Mouse (Mus musculus): ENCODE results near the gene Zeb2.

Zeb2 gene

GRCm38 (mm10) chr2:45094371-45094967 is 22.7 kb downstream of the Zeb2 start:
- DNase-seq: no peak

DNA sequence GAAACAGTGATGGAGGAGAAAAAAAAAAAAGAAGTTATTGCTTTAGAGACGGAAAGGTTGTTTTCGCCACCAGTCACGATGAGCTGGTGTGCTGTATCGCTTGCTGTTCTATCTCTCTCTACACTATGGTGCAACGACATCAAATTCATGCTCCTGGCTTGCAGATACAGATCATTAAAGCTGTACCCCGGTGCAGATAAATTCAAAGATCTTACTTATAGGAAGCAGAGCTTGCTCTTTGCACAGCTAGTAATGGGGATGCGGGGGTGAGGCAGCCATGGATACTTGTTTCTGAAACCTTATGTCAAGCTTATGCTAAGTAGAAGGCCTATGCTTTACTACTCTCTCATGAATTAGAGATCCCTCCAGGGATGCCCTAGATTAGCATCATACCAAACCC is 23.7 kb downstream of the Zeb2 start:
- DNase-seq: no peak

DNA sequence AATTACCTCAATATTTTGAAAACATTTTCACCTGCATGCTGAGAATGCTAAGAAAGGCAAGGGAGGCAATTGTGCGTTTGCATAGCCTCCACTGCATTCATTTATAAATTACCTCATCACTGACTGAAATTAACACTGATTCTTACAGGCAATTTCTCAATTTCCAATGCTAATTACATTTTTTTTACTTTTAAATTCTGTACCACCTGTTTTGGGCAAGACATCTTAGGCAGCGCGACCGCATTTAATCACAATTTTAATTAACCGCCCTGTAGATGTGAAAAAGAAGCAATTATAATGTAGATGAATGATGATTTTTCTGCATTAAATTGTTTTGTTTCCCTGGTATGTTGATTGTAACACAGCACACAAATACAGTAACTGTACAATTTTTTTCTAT is 24.5 kb downstream of the Zeb2 start:
- DNase-seq: no peak

GRCm38 (mm10) chr2:45090529-45091297 is 26.5 kb downstream of the Zeb2 start:
- DNase-seq: no peak

DNA sequence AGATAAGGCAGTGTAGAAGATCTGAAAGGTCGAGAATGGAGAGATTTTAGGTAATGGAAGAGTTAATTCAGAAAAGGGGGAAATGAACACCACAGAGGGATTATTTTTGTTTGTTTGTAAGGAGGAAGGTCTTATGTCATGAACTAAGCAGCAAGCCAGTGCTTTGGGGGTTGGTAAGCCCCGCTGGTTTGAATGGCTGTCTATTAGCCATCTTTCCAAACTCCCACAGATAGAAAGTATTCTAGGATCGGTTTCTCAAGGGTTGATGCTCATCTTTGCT is 28.0 kb downstream of the Zeb2 start:
- no peak for DNase-seq

GRCm38 (mm10) chr2:45088435-45089250 is 28.6 kb downstream of the Zeb2 start:
- no peak for DNase-seq

- no peak for DNase-seq
These were observed 30.0 kb downstream of the Zeb2 start for GRCm38 (mm10) chr2:45087208-45087607.

- DNase-seq: no peak
These were observed 31.5 kb downstream of the Zeb2 start for GRCm38 (mm10) chr2:45085653-45086052.

- no peak for DNase-seq
These were observed 34.2 kb downstream of the Zeb2 start for GRCm38 (mm10) chr2:45083042-45083441.

- DNase-seq: no peak
These were observed 35.6 kb downstream of the Zeb2 start for GRCm38 (mm10) chr2:45081559-45081958.

- DNase-seq: no peak
These were observed 39.2 kb downstream of the Zeb2 start for GRCm38 (mm10) chr2:45077938-45078487.

DNA sequence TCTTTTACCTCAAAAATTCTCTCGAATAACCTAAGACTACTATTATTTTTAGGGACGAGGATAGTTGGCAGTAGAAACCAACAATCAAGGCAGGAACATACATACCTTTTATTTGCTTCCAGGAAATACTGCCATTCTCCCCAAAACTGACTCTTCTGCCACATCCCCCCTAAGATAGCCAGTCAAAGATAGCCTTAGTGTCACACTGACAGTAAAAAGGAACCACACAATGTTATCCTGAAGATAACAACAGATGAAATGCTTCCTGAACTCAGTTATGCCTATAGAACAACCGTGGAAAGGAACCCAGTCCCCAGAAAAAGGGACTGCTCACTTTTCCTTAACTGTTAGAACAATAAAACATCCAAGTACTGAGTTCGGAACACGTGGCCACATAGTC is 39.8 kb downstream of the Zeb2 start:
- no peak for DNase-seq

GRCm38 (mm10) chr2:45073025-45073424 is 44.2 kb downstream of the Zeb2 start:
- DNase-seq: no peak

GRCm38 (mm10) chr2:45071296-45071695 is 45.9 kb downstream of the Zeb2 start:
- no peak for DNase-seq

- no peak for DNase-seq
These were observed 46.5 kb downstream of the Zeb2 start for GRCm38 (mm10) chr2:45070612-45071276.

DNA sequence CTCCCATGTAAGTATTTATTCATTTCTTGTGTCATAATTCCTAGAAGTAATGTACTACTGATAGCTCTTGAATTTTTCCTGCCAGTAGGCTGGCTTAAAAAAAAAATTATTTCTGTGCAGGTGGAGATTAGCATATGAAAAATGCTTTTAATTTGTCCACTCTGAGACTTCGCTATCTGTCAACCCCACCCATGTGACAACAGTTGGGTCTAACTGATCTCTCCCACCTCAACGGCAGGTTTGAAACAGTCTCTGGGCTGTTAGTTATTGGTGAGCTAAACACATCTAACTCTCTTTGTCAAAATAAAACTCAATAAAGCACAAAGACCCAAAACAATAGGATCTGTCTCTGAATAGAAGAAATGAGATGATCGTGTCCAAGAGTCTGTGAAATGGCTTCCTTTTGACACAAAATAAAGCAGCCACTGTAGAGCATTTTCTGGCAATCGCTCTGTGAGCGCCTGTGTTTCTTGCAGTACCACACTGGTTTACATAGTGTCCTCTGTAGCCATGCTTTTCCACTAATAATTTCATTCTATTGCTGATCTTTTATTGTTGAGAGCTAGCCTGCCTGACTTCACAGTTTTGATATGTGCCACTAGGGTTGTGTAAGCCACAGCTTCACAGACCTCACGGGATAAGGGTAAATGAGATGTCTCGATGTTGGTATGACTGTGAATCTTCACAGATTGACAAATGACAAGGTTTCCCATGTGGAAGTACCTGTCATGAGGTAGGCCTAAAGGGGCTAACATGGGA is 48.2 kb downstream of the Zeb2 start:
- no peak for DNase-seq

DNA sequence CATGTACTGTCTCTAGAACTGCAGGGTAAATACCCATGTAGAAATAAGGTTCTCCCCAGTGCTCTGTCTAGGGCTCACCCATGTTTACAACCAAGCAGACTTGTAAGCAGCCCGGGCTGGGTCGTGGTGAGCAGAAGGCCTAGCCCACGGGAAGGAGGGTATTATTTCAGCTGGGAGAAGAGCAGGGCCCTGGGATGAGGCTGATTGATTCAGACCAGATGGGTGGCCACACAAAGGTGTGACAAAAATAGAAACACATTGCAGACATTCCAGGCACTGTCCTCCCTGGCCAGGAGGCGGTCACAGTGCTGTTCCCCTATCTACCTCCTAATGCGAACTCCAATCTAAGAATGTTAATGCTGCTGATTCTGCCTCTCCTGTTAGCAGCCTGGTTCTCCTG is 50.1 kb downstream of the Zeb2 start:
- DNase-seq: no peak

DNA sequence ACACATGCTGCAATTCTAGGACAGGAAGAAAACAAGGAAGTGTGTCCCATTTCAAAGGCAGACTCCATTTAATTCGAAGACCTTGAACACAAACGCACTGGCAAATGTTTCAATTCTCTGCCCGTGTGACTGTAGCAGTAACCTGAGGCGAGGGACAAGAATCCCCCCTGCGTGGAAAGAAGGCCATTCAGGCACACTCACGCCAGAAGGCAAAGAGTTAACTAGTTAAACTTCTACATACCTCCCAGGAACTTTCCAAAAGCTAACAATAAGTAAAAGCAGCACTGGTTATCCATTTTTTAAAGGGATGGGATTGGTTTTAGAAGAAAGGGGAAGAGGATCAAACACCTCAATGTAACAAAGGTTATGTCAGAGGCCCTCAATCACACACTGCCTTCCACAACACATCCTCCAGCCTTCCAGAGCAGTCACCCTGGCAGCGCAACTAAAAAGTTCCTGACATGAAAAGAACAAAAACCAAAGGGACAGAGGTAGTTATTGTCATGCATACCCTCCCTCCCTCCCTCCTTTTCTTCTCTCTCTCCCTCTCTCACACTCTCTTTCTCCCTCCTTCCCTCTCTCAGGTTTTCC is 53.8 kb downstream of the Zeb2 start:
- no peak for DNase-seq

DNA sequence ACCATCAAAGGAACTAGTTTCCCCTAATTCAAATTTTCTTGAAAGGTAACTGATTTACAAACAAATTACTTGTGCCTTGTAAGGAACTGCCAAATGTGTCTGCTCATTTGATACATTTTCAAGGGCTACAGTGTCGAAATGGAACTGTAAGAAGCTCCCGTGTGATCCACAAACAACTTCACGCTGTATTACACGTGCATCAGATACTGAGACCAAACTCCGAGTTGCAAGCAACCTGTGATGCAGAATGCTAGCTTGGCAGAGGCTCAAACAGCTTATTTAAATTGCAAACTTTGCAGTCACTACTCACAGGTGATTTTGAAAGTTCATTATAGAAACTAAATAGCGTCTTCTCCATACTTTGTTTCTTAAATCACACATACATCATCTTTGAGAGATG is 55.1 kb downstream of the Zeb2 start:
- DNase-seq: no peak

DNA sequence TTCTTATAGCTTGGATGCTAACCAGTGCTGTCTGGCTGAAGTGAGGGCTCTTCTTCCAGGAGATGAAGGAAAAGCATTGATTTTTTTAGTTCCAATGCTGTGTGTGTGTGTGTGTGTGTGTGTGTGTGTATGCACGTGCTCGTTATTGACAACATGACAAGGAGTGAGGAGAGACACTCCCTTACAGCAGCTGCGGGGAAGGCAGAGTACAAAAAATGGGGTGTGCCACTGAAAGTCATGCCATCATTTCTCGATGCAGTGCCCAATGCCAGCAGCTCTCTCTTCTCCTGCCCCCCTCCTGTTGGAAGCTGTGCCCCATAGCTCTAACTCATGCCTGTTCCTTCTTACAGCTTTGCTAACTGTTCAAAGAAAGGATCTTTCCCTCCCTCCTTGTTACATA is 56.4 kb downstream of the Zeb2 start:
- no peak for DNase-seq

DNA sequence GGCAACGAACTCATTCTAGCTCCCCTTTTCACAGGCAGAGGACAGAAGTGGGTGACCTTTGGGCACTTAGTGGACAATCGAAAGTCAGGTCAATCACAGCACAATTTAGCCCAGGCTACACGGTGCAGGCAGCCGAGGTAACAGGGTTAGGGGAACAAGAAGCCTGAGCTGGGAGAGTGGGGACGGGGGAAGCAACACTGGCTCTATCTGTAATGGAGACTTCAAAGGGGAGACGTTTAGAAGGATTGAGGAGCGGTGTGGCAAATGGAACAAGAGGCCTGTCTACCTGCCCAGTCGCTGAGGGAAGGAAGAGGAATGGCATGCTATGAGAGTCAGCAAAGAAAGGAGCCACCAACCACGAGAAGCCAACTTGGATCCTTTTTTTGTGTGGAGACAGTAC is 57.0 kb downstream of the Zeb2 start:
- no peak for DNase-seq

- DNase-seq: no peak
These were observed 57.6 kb downstream of the Zeb2 start for GRCm38 (mm10) chr2:45059599-45059998.
